Mouse (Mus musculus): ENCODE measurements around the gene Tmem216. TPM values are rescaled to one million over a fixed set of nuclear protein-coding genes. Genes with fewer than 3 reads are reported as not detected.

Gene Tmem216
- total RNA-seq, 2 experiments from 2014 or later, result 15.4 to 17.8 TPM

GRCm38 (mm10) chr19:10497512-10498160 lies 58.4 kb downstream of the Tmem216 start:
- intact Hi-C loops (cut with DNase I), result no loop called here
- no peak for DNase-seq

- intact Hi-C loops (cut with DNase I), result no loop called here
- DNase-seq, result no peak
Measured at GRCm38 (mm10) chr19:10496976-10497375, 59.1 kb downstream of the Tmem216 start.

- intact Hi-C loops (cut with DNase I), result no loop called here
Measured at GRCm38 (mm10) chr19:10495670-10496069, 60.4 kb downstream of the Tmem216 start.

GRCm38 (mm10) chr19:10486264-10486738 lies 69.7 kb downstream of the Tmem216 start:
- intact Hi-C loops (cut with DNase I), result loop anchor here (2.0 kb wide), 1 partner anchor 38 kb away; no protein-coding TSS in a partner anchor

More at GRCm38 (mm10) chr19:10495670-10496069, 60.4 kb downstream of the Tmem216 start:
- DNase-seq, result no peak

More at GRCm38 (mm10) chr19:10486264-10486738, 69.7 kb downstream of the Tmem216 start:
- peak; percentile 33 for DNase-seq

Other genes with a start within 250 kb of the Tmem216 start
- 100 to 1,000 TPM; 209 to 213 TPM for gene Syt7, start 167.1 kb downstream of the Tmem216 start, total RNA-seq (2021)
- gene Lrrc10b, start 98.8 kb downstream of the Tmem216 start, total RNA-seq (2021), result 1 to 10 TPM; 3.7 to 5.0 TPM
- 1 to 10 TPM in 1 of 2 experiments, under 1 TPM in 1; 0.87 to 1.9 TPM for gene Ppp1r32, start 73.3 kb downstream of the Tmem216 start, total RNA-seq (2021)
- 10 to 100 TPM; 86.5 to 90.9 TPM for gene Cpsf7, start 31.0 kb downstream of the Tmem216 start, total RNA-seq (2021)
- gene Sdhaf2, start 30.1 kb downstream of the Tmem216 start, total RNA-seq (2021), result 10 to 100 TPM; 40.8 to 42.5 TPM
- gene Cyb561a3, start 20.9 kb upstream of the Tmem216 start, total RNA-seq (2021), result 10 to 100 TPM; 14.7 to 17.2 TPM
- gene Tmem138, start 21.1 kb upstream of the Tmem216 start, total RNA-seq (2021), result 10 to 100 TPM; 14.2 to 17.0 TPM
- gene Ddb1, start 49.1 kb upstream of the Tmem216 start, total RNA-seq (2021), result 100 to 1,000 TPM; 249 TPM
- 10 to 100 TPM; 25.5 to 29.9 TPM for gene Tkfc, start 49.4 kb upstream of the Tmem216 start, total RNA-seq (2021)
- 1 to 10 TPM; 1.3 to 1.8 TPM for gene Vwce, start 78.0 kb upstream of the Tmem216 start, total RNA-seq (2021)
- not detected for gene Pga5, start 121.8 kb upstream of the Tmem216 start, total RNA-seq (2021)
- gene Vps37c, start 132.5 kb upstream of the Tmem216 start, total RNA-seq (2021), result 10 to 100 TPM; 24.1 to 24.9 TPM
- not detected for gene Cd5, start 182.8 kb upstream of the Tmem216 start, total RNA-seq (2021)

Measured in left cerebral cortex, postnatal 4 days (tissue).